Mouse (Mus musculus): Measurements from ENCODE around the gene Nlrc5. TPM values are rescaled to one million over a fixed set of nuclear protein-coding genes. Genes with fewer than 3 reads are reported as not detected.

The Nlrc5 gene
- total RNA-seq, 2 experiments from 2014 or later = 0.65 to 1.8 TPM

DNA sequence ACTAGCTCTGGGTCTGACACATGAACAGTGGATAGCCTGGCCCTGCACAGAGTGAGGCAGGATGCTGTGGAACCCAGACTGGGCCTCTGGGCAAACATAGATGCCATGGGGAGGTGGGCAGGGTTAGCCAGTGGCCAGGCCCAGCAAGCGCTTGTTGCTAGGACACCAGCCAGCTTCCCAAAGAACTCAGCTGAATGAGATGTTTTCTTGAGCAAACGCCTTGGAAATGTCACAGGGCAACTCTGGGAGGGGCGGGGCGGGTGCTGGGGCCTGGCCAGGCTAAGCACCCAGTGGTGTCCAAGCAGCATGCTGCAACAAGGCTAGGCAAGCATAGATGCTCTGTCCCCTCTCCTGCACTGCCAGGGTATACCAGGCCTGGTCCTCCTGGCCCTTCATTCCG lies 127.1 kb downstream of the Nlrc5 start:
- DNase-seq (ENCODE audit: low spot score in 2 of 2) = no peak

DNA sequence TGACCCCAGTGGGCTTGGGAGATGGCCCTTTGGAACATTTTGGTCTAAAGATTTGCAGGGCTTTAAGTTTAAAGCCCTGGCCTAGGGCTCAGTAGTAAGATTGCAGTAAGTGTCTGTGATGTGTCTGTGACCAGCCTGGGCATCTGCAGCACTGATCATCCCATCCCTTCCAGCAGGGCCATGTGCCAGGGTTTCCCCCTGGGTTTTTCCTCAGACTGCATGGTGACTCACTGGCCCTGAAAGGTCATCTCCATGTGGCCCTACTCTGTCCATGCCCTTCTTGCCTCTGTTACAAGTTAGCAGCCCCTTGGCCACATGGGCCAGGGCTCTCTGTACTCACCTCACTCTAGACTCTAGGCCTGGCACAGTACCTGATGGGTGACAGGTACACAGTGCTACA lies 130.3 kb downstream of the Nlrc5 start:
- DNase-seq (ENCODE audit: low spot score in 2 of 2) = no peak

DNA sequence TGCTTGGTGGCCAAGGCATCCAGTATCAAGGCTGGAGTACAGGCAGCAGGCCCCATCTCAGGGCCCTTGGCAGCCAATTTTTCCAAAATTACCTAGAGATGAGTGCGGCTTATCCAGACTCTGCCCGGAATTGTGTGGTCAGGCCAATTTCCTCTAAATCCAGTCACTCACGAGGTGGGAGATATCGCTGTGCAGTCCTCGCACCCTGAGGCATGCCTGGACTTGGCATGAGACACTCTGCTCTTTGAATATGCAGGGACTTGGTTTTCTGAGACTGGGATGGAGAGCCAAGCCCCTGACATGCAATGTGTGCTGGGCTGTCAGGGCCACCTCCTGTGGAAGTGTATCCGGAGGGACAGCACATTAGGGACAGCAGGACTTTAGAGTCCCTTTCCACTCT lies 131.9 kb downstream of the Nlrc5 start:
- no peak for DNase-seq (ENCODE audit: low spot score in 2 of 2)

DNA sequence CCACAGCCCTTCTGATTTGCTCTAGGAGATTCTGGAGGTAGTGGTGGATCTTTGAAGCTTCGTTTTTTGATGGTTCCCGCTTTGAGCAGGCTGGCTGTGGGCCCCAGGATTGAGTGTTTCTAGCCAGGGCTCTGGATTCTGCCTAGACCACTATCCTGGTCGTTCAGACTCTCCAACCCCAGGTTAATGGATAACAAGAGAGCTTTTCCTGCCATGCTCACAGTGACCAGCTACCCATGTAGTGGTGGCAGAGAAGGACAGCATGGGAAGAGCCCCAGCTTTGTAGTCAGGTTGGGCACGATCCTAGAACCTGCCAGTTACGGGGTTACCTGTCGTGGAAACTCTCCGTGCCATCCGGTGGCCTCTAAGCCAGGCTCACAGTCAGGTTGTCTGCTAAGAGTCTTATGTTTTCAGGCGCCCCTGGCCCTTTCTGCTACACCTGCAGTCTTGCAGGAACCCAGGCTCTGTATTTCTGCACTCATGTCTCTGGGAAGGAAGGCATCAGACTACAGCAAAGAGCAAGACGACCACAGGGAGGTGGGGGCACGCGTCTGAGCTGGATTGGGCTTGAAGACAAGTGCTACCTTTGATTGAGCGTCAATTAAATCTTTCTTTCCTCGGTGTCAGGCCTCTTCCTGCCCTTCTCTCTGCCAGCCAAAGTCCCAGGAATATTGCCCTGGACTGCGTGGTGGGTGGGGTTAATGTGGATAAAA lies 132.4 kb downstream of the Nlrc5 start:
- DNase-seq (ENCODE audit: low spot score in 2 of 2) = no peak

DNA sequence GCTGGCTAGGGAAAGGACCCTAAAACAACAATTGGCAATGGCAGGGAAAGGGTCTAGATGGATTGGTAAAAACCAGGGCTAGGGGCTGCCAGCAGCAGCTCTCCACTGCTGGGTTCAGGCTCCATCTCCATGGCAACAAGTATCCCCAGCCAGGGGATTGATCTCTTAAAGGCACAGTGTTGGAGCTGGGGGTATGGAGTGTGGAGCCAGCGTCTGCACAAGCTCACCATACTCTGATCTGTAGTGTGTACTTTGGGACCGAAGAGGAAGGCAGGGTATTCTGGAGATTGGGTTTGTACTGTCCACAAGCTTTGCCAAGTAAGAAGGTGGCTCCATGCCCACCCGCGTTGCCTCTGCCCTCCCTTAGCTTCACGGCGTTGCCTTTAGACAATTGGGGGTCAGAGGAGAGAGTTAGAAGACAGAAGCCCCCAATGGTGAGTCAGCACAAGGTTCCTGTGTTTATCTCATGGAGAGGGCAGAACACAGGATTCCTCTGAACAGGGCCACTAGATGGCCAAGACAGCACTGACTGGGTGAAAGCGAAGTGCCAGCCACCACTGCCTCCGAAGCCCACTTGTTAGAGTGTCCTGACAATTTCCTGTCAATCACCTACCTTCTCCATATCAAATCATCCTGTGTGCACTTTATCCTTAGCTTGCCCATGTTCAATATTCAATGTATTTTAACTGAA lies 133.1 kb downstream of the Nlrc5 start:
- no peak for DNase-seq (ENCODE audit: low spot score in 2 of 2)

DNA sequence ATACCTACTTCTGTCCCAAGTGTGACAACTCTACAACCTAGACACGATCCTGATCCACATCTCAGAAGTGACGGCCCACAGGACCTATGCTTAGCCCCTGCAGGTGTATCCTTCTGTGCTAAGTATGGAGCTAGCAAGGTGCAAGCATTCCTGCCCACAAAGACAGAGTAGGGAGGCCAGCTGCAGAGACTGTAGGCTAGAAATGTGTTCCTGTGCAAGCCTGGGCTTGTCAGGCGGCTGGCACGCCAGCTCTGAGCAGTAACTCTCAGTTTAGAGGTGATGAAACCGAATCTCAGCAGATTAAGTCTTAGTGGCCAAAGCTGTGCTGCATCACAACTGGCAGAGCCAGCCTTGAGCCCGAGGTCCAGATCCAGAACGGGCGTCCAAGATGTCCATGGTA lies 133.9 kb downstream of the Nlrc5 start:
- DNase-seq (ENCODE audit: low spot score in 2 of 2) = no peak

DNA sequence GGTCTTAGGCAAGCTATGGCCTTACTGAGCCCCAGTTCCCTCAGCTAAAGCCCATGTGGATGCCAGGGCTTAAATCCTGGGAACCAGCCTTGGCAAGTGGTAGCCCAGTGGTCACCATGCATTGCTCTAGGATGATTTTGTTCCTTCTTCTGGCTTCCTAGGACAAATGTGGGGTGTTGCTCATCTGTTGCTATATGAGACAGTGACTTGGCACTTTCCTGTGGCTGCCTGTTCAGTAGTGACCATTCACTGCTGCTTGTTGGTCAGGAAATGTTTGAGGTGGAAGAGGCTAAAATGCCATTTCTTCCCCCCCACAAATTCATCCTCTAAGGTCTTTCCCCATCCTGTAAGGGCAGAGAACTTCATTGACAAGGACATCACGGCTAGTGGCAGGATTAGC lies 135.3 kb downstream of the Nlrc5 start:
- no peak for DNase-seq (ENCODE audit: low spot score in 2 of 2)

DNA sequence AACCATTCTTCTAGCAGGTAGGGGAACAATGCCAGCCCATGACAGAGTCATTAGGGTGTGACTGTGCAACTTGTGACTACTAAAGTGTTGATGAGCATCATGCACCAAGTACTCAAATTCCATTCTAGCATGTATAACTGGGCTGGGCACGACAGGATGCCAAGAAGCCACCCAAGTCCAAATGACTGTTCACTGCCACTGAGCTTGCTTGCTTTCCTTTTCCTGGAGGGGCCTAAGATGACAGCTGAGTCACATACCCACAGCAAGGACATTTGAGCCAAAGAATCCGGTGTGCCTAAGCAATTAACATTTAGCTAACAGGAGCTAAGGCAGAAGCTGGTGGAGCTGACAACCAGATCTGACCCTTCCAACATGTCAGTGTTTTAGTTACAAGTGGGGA lies 137.7 kb downstream of the Nlrc5 start:
- DNase-seq (ENCODE audit: low spot score in 2 of 2) = no peak

DNA sequence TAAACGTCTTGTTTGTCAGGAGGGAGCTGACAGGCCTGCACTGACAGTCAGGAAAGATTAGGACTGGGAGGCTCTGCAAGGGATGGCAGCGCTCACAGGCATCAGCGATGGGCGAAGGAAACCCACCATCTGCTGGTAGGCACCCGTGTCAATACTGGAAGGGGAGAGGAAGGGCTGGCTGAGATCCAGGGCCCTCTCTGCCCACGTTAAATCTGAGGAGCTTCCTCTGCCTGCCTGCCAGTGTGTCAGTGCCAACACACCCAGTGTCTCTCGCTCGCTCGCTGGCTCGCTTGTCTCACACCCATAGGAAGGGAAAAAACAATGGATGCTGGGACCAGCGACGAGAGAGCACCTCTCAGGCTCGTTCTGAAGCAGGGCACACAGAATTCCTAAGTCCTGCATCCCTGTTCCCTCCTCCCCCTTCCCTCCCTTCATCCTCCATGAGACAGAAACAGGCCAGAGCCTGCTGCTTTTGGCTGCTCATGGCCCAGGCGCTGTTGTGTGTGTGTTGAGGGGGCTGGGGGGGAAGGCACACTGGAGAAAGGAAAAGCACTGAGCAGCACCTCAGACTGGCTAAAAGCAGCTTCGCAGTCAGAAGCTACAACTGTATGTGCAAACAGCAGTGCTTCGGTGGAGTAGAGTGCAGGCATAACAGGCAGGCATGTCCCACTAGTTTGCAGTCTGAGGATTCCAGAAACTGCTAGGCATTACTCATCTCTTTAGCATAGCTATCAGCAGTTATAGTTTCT lies 140.2 kb downstream of the Nlrc5 start:
- no peak for DNase-seq (ENCODE audit: low spot score in 2 of 2)

DNA sequence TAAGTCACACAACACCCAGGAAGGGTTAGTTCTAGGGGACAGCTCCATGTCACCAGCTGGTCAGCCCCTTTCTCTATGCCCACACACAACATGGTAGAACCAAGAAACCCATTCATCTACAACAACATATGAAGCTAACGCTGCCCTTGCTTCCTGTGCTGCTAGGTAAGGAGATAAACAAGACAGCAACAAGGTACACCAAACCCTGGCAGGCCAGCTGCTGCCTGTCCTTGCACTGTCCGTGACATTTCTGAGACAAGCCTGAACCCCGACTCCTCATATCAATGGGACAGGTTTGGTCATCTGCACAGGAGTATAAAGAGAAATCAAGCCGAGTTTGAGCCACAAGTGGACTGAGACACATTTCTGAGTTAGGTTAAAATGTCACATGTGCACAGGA lies 141.0 kb downstream of the Nlrc5 start:
- DNase-seq (ENCODE audit: low spot score in 2 of 2) = no peak

Small RNA genes lying within 50 kb of the gene (microRNA-seq; reads per million reads assigned to microRNA genes)
- not detected for gene Mir7072

Other genes with a start within 250 kb of the Nlrc5 start
- 10 to 100 TPM; 26.7 to 32.9 TPM for gene Nup93, start 219.8 kb upstream of the Nlrc5 start, total RNA-seq (2021)
- under 1 TPM in 1 of 2 experiments, not detected in 1; 0.10 TPM for gene Slc12a3, start 105.2 kb upstream of the Nlrc5 start, total RNA-seq (2021)
- gene Herpud1, start 47.9 kb upstream of the Nlrc5 start, total RNA-seq (2021) = 10 to 100 TPM; 57.2 to 58.0 TPM
- gene Cpne2, start 98.6 kb downstream of the Nlrc5 start, total RNA-seq (2021) = 10 to 100 TPM; 20.1 to 27.0 TPM
- gene Rspry1, start 167.6 kb downstream of the Nlrc5 start, total RNA-seq (2021) = 10 to 100 TPM; 20.2 to 22.7 TPM
- gene Fam192a, start 167.6 kb downstream of the Nlrc5 start, total RNA-seq (2021) = 10 to 100 TPM; 27.1 to 33.0 TPM
- 10 to 100 TPM; 70.9 to 77.7 TPM for gene Arl2bp, start 232.2 kb downstream of the Nlrc5 start, total RNA-seq (2021)